Mouse (Mus musculus): ENCODE results near the gene Ctnnbl1.

DNA sequence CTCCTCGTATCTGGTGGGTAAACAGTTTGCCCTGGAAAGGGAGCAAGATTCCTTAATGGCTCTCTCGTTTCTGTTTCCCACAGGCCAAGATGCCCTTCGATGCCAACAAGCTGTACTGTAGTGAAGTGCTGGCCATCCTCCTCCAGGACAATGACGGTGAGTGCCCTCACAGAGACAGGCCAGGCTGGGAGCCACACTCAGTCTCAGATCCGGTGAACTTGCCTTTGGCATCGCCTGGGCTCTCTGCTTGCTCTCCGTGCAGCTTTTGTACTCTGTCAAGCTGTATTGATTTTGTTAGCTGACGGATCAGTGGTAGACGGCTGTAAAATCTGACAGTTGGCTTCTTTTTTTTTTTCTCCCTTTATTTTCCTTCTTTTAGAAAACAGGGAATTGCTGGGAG is 80.5 kb downstream of the Ctnnbl1 start:
- TF ChIP-seq POLR2A (IDR thresholded peaks at IDR 0.05; ENCODE audit: low read depth, low read length) (no peak), CTCF (IDR thresholded peaks at IDR 0.05; ENCODE audit: extremely low read depth, insufficient read depth, insufficient read length, insufficient replicate concordance) (no peak)
